Mouse (Mus musculus): ENCODE results near the gene Figla. TPM values are rescaled to one million over a fixed set of nuclear protein-coding genes. Genes with fewer than 3 reads are reported as not detected.
"Not testable (repeated sequence)": the region's sequence is repeated elsewhere in the genome, so short reads cannot be mapped to it uniquely, and the experiment has no call there.

The Figla gene
- polyA plus RNA-seq, 1 experiment from 2014 or later = not detected

- peak; percentile 95 for DNase-seq (ENCODE audit: low spot score)
- Histone ChIP-seq H3K4me1 (replicated peaks; ENCODE audit: insufficient read depth, low read length) (no peaks in the 10 kb centered on the region), H3K9me3 (replicated peaks; ENCODE audit: low read length) (no peaks in the 10 kb centered on the region), H3K27ac (no peak overlapping the region), H3K27me3 (ENCODE audit: insufficient read depth, low read length) (no peaks in the 10 kb centered on the region), H3K9ac (ENCODE audit: low read depth, low read length) (no peak overlapping the region), H3K4me2 (ENCODE audit: low read length) (peak overlapping the region; percentile 27; the same call in 1 of the 2 replicates), H3K36me3 (ENCODE audit: insufficient read depth, low read length) (no peaks in the 10 kb centered on the region), H3K4me3 (replicated peaks; ENCODE audit: low read depth, low read length) (no peak overlapping the region)
- WGBS = 13% methylated on average over 18 of the region's 18 CpGs
- peak; percentile 81 for ATAC-seq (replicated peaks; ENCODE audit: low FRiP score, low read depth)
- peak; percentile 98 for TF ChIP-seq CTCF (IDR thresholded peaks at IDR 0.05; ENCODE audit: low read depth)
Observed at GRCm38 (mm10) chr6:86004271-86005148, 11.5 kb upstream of the Figla start.

- ATAC-seq (replicated peaks; ENCODE audit: low FRiP score, low read depth) (0 out of 2 replicates have a peak, but pooled peaks have one; percentile 36), DNase-seq (ENCODE audit: low spot score) (peak; percentile 67)
- no peak overlapping the region for H3K4me3 ChIP-seq (replicated peaks; ENCODE audit: low read depth, low read length)
- no peak overlapping the region for H3K27ac ChIP-seq
- WGBS = 33% methylated on average over 4 of the region's 4 CpGs
- no peak overlapping the region for H3K4me2 ChIP-seq (ENCODE audit: low read length)
- H3K9me3 ChIP-seq (replicated peaks; ENCODE audit: low read length) = no peaks in the 10 kb centered on the region
- peak; percentile 89 for TF ChIP-seq CTCF (IDR thresholded peaks at IDR 0.05; ENCODE audit: low read depth)
- H3K4me1 ChIP-seq (replicated peaks; ENCODE audit: insufficient read depth, low read length) = no peaks in the 10 kb centered on the region
- H3K9ac ChIP-seq (ENCODE audit: low read depth, low read length) = no peak overlapping the region
- no peaks in the 10 kb centered on the region for H3K36me3 ChIP-seq (ENCODE audit: insufficient read depth, low read length)
- H3K27me3 ChIP-seq (ENCODE audit: insufficient read depth, low read length) = no peaks in the 10 kb centered on the region
Observed at GRCm38 (mm10) chr6:86009980-86010379, 6.0 kb upstream of the Figla start.

- H3K4me3 ChIP-seq (replicated peaks; ENCODE audit: low read depth, low read length); ATAC-seq (replicated peaks; ENCODE audit: low FRiP score, low read depth): not testable (repeated sequence)
Observed at GRCm38 (mm10) chr6:86014812-86015211, 1.2 kb upstream of the Figla start.

GRCm38 (mm10) chr6:86016793-86017350 lies 901 bp downstream of the Figla start:
- Histone ChIP-seq H3K36me3 (ENCODE audit: insufficient read depth, low read length) (no peaks in the 10 kb centered on the region), H3K9me3 (replicated peaks; ENCODE audit: low read length) (no peaks in the 10 kb centered on the region), H3K4me3 (replicated peaks; ENCODE audit: low read depth, low read length) (no peak overlapping the region), H3K9ac (ENCODE audit: low read depth, low read length) (no peak overlapping the region), H3K4me1 (replicated peaks; ENCODE audit: insufficient read depth, low read length) (no peaks in the 10 kb centered on the region), H3K27ac (no peak overlapping the region), H3K27me3 (ENCODE audit: insufficient read depth, low read length) (no peaks in the 10 kb centered on the region), H3K4me2 (ENCODE audit: low read length) (no peak overlapping the region)
- DNase-seq (ENCODE audit: low spot score) = no peak
- 84% methylated on average over 23 of the region's 23 CpGs for WGBS
- TF ChIP-seq CTCF (IDR thresholded peaks at IDR 0.05; ENCODE audit: low read depth) = no peak
- ATAC-seq (replicated peaks; ENCODE audit: low FRiP score, low read depth) = no peak

More at GRCm38 (mm10) chr6:86014812-86015211, 1.2 kb upstream of the Figla start:
- not testable (repeated sequence) for H3K4me2 ChIP-seq (ENCODE audit: low read length); H3K4me1 ChIP-seq (replicated peaks; ENCODE audit: insufficient read depth, low read length); H3K9ac ChIP-seq (ENCODE audit: low read depth, low read length); H3K27ac ChIP-seq; DNase-seq (ENCODE audit: low spot score); H3K9me3 ChIP-seq (replicated peaks; ENCODE audit: low read length); H3K36me3 ChIP-seq (ENCODE audit: insufficient read depth, low read length); H3K27me3 ChIP-seq (ENCODE audit: insufficient read depth, low read length)
- 46% methylated on average over 5 of the region's 5 CpGs for WGBS

GRCm38 (mm10) chr6:86019415-86020237 lies 3.7 kb downstream of the Figla start:
- Histone ChIP-seq H3K4me3 (replicated peaks; ENCODE audit: low read depth, low read length) (no peak overlapping the region), H3K36me3 (ENCODE audit: insufficient read depth, low read length) (no peaks in the 10 kb centered on the region), H3K9ac (ENCODE audit: low read depth, low read length) (no peak overlapping the region), H3K27ac (no peak overlapping the region), H3K27me3 (ENCODE audit: insufficient read depth, low read length) (no peaks in the 10 kb centered on the region), H3K9me3 (replicated peaks; ENCODE audit: low read length) (no peaks in the 10 kb centered on the region), H3K4me1 (replicated peaks; ENCODE audit: insufficient read depth, low read length) (no peaks in the 10 kb centered on the region), H3K4me2 (ENCODE audit: low read length) (no peak overlapping the region)
- peak; percentile 32 for DNase-seq (ENCODE audit: low spot score)
- 22% methylated on average over 4 of the region's 4 CpGs for WGBS
- ATAC-seq (replicated peaks; ENCODE audit: low FRiP score, low read depth) = no peak
- TF ChIP-seq CTCF (IDR thresholded peaks at IDR 0.05; ENCODE audit: low read depth) = no peak

GRCm38 (mm10) chr6:86020948-86021347 lies 5.0 kb downstream of the Figla start:
- peak; percentile 66 for DNase-seq (ENCODE audit: low spot score)
- TF ChIP-seq CTCF (IDR thresholded peaks at IDR 0.05; ENCODE audit: low read depth) = peak; percentile 78
- WGBS = 44% methylated on average over 3 of the region's 3 CpGs

More at GRCm38 (mm10) chr6:86020948-86021347, 5.0 kb downstream of the Figla start:
- H3K9ac ChIP-seq (ENCODE audit: low read depth, low read length) = no peak overlapping the region
- H3K9me3 ChIP-seq (replicated peaks; ENCODE audit: low read length) = no peaks in the 10 kb centered on the region
- no peaks in the 10 kb centered on the region for H3K27me3 ChIP-seq (ENCODE audit: insufficient read depth, low read length)
- ATAC-seq (replicated peaks; ENCODE audit: low FRiP score, low read depth) = no peak
- H3K36me3 ChIP-seq (ENCODE audit: insufficient read depth, low read length) = no peaks in the 10 kb centered on the region
- no peak overlapping the region for H3K4me3 ChIP-seq (replicated peaks; ENCODE audit: low read depth, low read length)
- no peaks in the 10 kb centered on the region for H3K4me1 ChIP-seq (replicated peaks; ENCODE audit: insufficient read depth, low read length)
- no peak overlapping the region for H3K27ac ChIP-seq
- H3K4me2 ChIP-seq (ENCODE audit: low read length) = no peak overlapping the region
